Mouse (Mus musculus) layer of hippocampus, adult 11-12 months (tissue): ENCODE results near the gene Prickle3.
A peak's percentile ranks its signal among the peaks of the same experiment; 100 is the strongest.

Experiments used
- DNase-seq: peaks from one replicate; pipeline ENCODE4 v3.0.0; 2022; ENCODE audit warnings: low spot score

The Prickle3 gene

GRCm38 (mm10) chrX:7657221-7657639, at the start of gene Prickle3:
TSS of gene Prickle3 (plus strand) at chrX:7657260.
- no peak for DNase-seq

GRCm38 (mm10) chrX:7610035-7610434, 47.0 kb upstream of the Prickle3 start:
- peak; percentile 5 for DNase-seq

- DNase-seq: peak; percentile 8
Observed at GRCm38 (mm10) chrX:7610536-7611258, 46.4 kb upstream of the Prickle3 start.

GRCm38 (mm10) chrX:7617889-7618551, 39.0 kb upstream of the Prickle3 start:
- no peak for DNase-seq

- DNase-seq: no peak
Observed at GRCm38 (mm10) chrX:7632560-7632959, 24.5 kb upstream of the Prickle3 start.

- no peak for DNase-seq
Observed at GRCm38 (mm10) chrX:7635101-7635500, 22.0 kb upstream of the Prickle3 start.

GRCm38 (mm10) chrX:7638401-7639091, 18.5 kb upstream of the Prickle3 start, which contains the start of gene Syp:
TSS of gene Syp (plus strand) at chrX:7638471.
- peak; percentile 89 for DNase-seq

- no peak for DNase-seq
Observed at GRCm38 (mm10) chrX:7639536-7640325, 17.3 kb upstream of the Prickle3 start.

GRCm38 (mm10) chrX:7640785-7641184, 16.3 kb upstream of the Prickle3 start:
- no peak for DNase-seq

GRCm38 (mm10) chrX:7645349-7645748, 11.7 kb upstream of the Prickle3 start:
- DNase-seq: peak; percentile 84

GRCm38 (mm10) chrX:7648671-7649304, 8.3 kb upstream of the Prickle3 start:
- peak; percentile 74 for DNase-seq

- DNase-seq: no peak
Observed at GRCm38 (mm10) chrX:7658031-7658784, 1.1 kb downstream of the Prickle3 start.

GRCm38 (mm10) chrX:7658785-7659589, 1.9 kb downstream of the Prickle3 start:
- no peak for DNase-seq

- no peak for DNase-seq
Observed at GRCm38 (mm10) chrX:7661086-7661485, 4.0 kb downstream of the Prickle3 start.

GRCm38 (mm10) chrX:7662936-7663335, 5.9 kb downstream of the Prickle3 start:
- no peak for DNase-seq

- no peak for DNase-seq
Observed at GRCm38 (mm10) chrX:7664791-7665190, 7.7 kb downstream of the Prickle3 start.

GRCm38 (mm10) chrX:7665739-7666502, 8.9 kb downstream of the Prickle3 start:
- no peak for DNase-seq

GRCm38 (mm10) chrX:7670390-7670881, 13.4 kb downstream of the Prickle3 start:
- DNase-seq: peak; percentile 30
